Comparison of ENCODE assay signal across 9 mouse cellular contexts in the genomic region with DNA sequence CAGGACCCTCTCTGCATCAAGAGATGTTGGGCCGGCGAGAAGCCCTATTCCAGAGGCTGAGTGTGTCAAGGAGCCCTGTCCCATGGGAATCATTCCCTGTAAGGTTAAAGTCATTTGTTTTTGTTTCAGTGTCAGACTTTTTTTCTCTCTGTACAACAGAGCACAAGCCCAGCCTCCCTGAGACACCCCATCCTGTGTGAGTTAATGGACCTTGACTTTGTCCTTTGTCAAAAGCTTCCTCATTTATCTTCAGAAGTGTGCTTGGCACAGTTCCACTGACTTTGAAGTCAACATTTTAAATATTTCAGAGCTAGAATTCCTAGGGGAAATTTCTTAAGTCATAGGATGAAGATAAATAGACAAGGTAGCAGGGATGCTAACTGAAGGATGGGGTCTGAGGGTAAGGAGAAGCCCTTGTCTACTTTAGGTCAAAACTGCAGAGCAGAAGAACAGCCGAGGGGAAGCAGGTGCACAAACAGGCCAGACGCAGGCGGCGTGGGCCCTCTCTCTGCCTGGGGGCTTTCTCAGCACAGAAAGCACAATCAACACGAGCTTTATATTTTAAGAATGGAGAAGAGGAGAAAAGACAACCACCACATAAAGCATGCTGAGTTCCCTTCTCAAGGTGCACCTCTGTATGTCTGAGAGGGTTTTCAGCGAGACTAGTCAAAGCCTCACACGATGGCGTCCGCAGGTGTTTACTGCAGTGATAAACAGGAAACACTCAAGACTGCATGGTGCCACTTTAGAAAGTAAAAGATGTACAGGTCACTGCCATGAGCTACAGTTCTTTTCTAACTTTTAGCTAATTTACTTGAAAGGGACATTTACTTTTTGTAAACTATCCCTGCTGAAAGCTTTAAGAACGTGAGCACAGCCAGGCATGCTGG. TPM values are rescaled to one million over a fixed set of nuclear protein-coding genes. Genes with fewer than 3 reads are reported as not detected.
DNase-seq lines count a peak whose midpoint lies in the region; ATAC-seq lines count a peak whose summit lies in the region.
"Had no signal": no experiment of that assay in that cellular context is flagged by ENCODE, and none has a peak within 500 bp of the region (broad histone marks: within the 10 kb centered on the region; RNA-seq: fewer than 3 reads in every experiment).

No protein-coding gene starts in this region.

- no peak for DNase-seq in heart, postnatal 14 days
- peak; percentile 25 for DNase-seq in neural tube, embryonic 11.5 days (ENCODE audit: low spot score)
- no peak for DNase-seq in neural tube, embryonic 10.5 days (ENCODE audit: extremely low spot score, low spot score)
- peak; percentile 57 to 68 for DNase-seq in thymus, postnatal 36 days
- DNase-seq in urinary bladder, adult 2 months (ENCODE audit: low spot score), result no peak
- no peak for DNase-seq in layer of hippocampus, adult 9-11 months
- DNase-seq: liver had no signal

- no peak overlapping the region for H3K9ac ChIP-seq in heart, embryonic 13.5 days
- no peak overlapping the region for H3K9ac ChIP-seq in neural tube, embryonic 11.5 days (ENCODE audit: low read length)
- H3K9ac ChIP-seq in kidney, embryonic 16.5 days (replicated peaks; ENCODE audit: low read length), result no peak overlapping the region; the same call in 1 of the 2 replicates

- H3K4me1 ChIP-seq in heart, embryonic 13.5 days, result peaks cover 98% of the 10 kb centered on the region
- H3K4me1 ChIP-seq in neural tube, embryonic 11.5 days (ENCODE audit: control insufficient read depth, insufficient read depth, low read length), result peaks cover 19% of the 10 kb centered on the region
- H3K4me1 ChIP-seq in kidney, embryonic 16.5 days (ENCODE audit: insufficient read depth, low read length), result peaks cover 53% of the 10 kb centered on the region

- no peak overlapping the region for H3K4me3 ChIP-seq in heart, embryonic 13.5 days
- no peak overlapping the region for H3K4me3 ChIP-seq in neural tube, embryonic 11.5 days (ENCODE audit: low read depth, low read length)
- no peak overlapping the region for H3K4me3 ChIP-seq in kidney, embryonic 16.5 days (ENCODE audit: low read length)

- H3K27me3 ChIP-seq in heart, embryonic 13.5 days (replicated peaks), result no peaks in the 10 kb centered on the region
- no peaks in the 10 kb centered on the region for H3K27me3 ChIP-seq in neural tube, embryonic 11.5 days (ENCODE audit: control insufficient read depth, insufficient read depth, low read length)
- no peaks in the 10 kb centered on the region for H3K27me3 ChIP-seq in kidney, embryonic 16.5 days (ENCODE audit: insufficient read depth, low read length)

- H3K4me2 ChIP-seq in heart, embryonic 13.5 days, result no peak overlapping the region
- H3K4me2 ChIP-seq in neural tube, embryonic 11.5 days (ENCODE audit: low read depth), result no peak overlapping the region
- H3K4me2 ChIP-seq in kidney, embryonic 16.5 days (replicated peaks; ENCODE audit: low read depth, low read length), result no peak overlapping the region

- intact Hi-C loops in heart, postnatal 14 days (cut with DNase I), result loop anchor here (5.0 kb wide), 1 partner anchor 33 kb away; the partner anchor contains the start of gene Abhd17c

- H3K27ac ChIP-seq in heart, embryonic 13.5 days (replicated peaks), result peak overlapping the region; percentile 60
- no peak overlapping the region for H3K27ac ChIP-seq in neural tube, embryonic 11.5 days (ENCODE audit: low read depth, low read length)
- 0 out of 2 replicates have a peak overlapping the region, but pooled peaks have one; percentile 27 for H3K27ac ChIP-seq in kidney, embryonic 16.5 days (ENCODE audit: low read length)

- peaks cover 11% of the 10 kb centered on the region; the same call in 1 of the 2 replicates for H3K36me3 ChIP-seq in heart, embryonic 13.5 days
- no peaks in the 10 kb centered on the region for H3K36me3 ChIP-seq in neural tube, embryonic 11.5 days (ENCODE audit: control insufficient read depth, insufficient read depth, low read length)
- H3K36me3 ChIP-seq in kidney, embryonic 16.5 days (ENCODE audit: insufficient read depth, low read length), result no peaks in the 10 kb centered on the region

- WGBS in heart, embryonic 13.5 days, result 60% methylated on average over 12 of the region's 12 CpGs
- 60% methylated on average over 12 of the region's 12 CpGs for WGBS in neural tube, embryonic 11.5 days
- WGBS in kidney, embryonic 16.5 days, result 41% methylated on average over 12 of the region's 12 CpGs

- H3K9me3 ChIP-seq in heart, embryonic 13.5 days, result no peaks in the 10 kb centered on the region
- H3K9me3 ChIP-seq in neural tube, embryonic 11.5 days (ENCODE audit: control insufficient read depth, low read length), result no peaks in the 10 kb centered on the region
- H3K9me3 ChIP-seq in kidney, embryonic 16.5 days (ENCODE audit: low read length), result no peaks in the 10 kb centered on the region

- ATAC-seq in heart, embryonic 13.5 days (ENCODE audit: extremely low read depth, insufficient number of reproducible peaks, low FRiP score, low TSS enrichment), result no peak
- peak; percentile 42; the same call in 1 of the 2 replicates for ATAC-seq in neural tube, embryonic 11.5 days (ENCODE audit: insufficient read depth, low FRiP score, low TSS enrichment)
- peak; percentile 59 for ATAC-seq in kidney, embryonic 16.5 days (ENCODE audit: low FRiP score, low TSS enrichment)

RNA-seq across cellular contexts. Expression of gene Abhd17c, which starts 32.2 kb away (rescaled TPM):
- 20.4 and 31.4 TPM in 2 replicates for polyA plus RNA-seq in heart, embryonic 13.5 days (2015; fragmentation: Nextera tagmentation; extraction: Ambion mirVana)
- 10 to 100 TPM; 30.3 to 31.4 TPM for total RNA-seq in heart, postnatal 14 days (2021)
- 59.3 and 63.1 TPM in 2 replicates for polyA plus RNA-seq in neural tube, embryonic 11.5 days (2014; fragmentation: Nextera tagmentation; extraction: Ambion mirVana)
- 11.3 and 13.7 TPM in 2 replicates for polyA plus RNA-seq in kidney, embryonic 16.5 days (2015; fragmentation: Nextera tagmentation; extraction: Ambion mirVana)
- 28.6 and 32.6 TPM in 2 replicates for polyA plus RNA-seq in urinary bladder, adult 2 months (2012; rRNA removed)

RNA-seq across cellular contexts. Expression of gene Cemip, which starts 33.2 kb away (rescaled TPM):
- polyA plus RNA-seq in heart, embryonic 13.5 days (2015; fragmentation: Nextera tagmentation; extraction: Ambion mirVana), result 0.60 and 0.86 TPM in 2 replicates
- total RNA-seq in heart, postnatal 14 days (2021), result under 1 TPM; 0.41 to 0.68 TPM
- 0.11 TPM in 1 of 2 replicates, not detected in the other for polyA plus RNA-seq in neural tube, embryonic 11.5 days (2014; fragmentation: Nextera tagmentation; extraction: Ambion mirVana)
- polyA plus RNA-seq in kidney, embryonic 16.5 days (2015; fragmentation: Nextera tagmentation; extraction: Ambion mirVana), result 0.26 and 0.42 TPM in 2 replicates
- 0.37 and 0.77 TPM in 2 replicates for polyA plus RNA-seq in urinary bladder, adult 2 months (2012; rRNA removed)

Comparison
In these comparisons a context has a peak if more than half of its experiments do, and no peak if none do; other contexts are left out.
1. DNase-seq: peak in neural tube, embryonic 11.5 days (single experiment) and thymus, postnatal 36 days (2 of 2); none in heart, postnatal 14 days (0 of 2), neural tube, embryonic 10.5 days (single experiment), urinary bladder, adult 2 months (single experiment) and layer of hippocampus, adult 9-11 months (single experiment).